30 mouse cellular contexts compared by ENCODE assay signal in genomic region chr2:44541726-44542125, GRCm38 (mm10).
DNase-seq lines count a peak whose midpoint lies in the region; ATAC-seq and TF ChIP-seq lines count a peak whose summit lies in the region.
"Had no signal": no experiment of that assay in that cellular context is flagged by ENCODE, and none has a peak within 500 bp of the region (broad histone marks: within the 10 kb centered on the region; RNA-seq: fewer than 3 reads in every experiment).

No protein-coding gene starts in this region.

- H3K4me3 ChIP-seq in kidney, adult 2 months (ENCODE audit: insufficient read depth, low read depth, low read length) = no peak overlapping the region
- H3K4me3 ChIP-seq in lung, embryonic 16.5 days (ENCODE audit: low read length) = no peak overlapping the region
- H3K4me3 ChIP-seq: embryonic facial prominence, embryonic 10.5 days; embryonic facial prominence, embryonic 13.5 days; erythroblast, embryonic 14.5 days; forebrain, embryonic 10.5 days; forebrain, embryonic 13.5 days; hindbrain, embryonic 10.5 days; hindbrain, embryonic 13.5 days had no signal

- H3K9ac ChIP-seq in lung, embryonic 16.5 days (ENCODE audit: low read length) = no peak overlapping the region
- H3K9ac ChIP-seq: embryonic facial prominence, embryonic 13.5 days; forebrain, embryonic 13.5 days; hindbrain, embryonic 13.5 days had no signal

- no peaks in the 10 kb centered on the region for H3K9me3 ChIP-seq in lung, embryonic 16.5 days (ENCODE audit: control insufficient read depth, low read length)
- H3K9me3 ChIP-seq: embryonic facial prominence, embryonic 10.5 days; embryonic facial prominence, embryonic 13.5 days; forebrain, embryonic 10.5 days; forebrain, embryonic 13.5 days; G1E; hindbrain, embryonic 10.5 days; hindbrain, embryonic 13.5 days had no signal

- H3K4me1 ChIP-seq in kidney, adult 2 months (ENCODE audit: control insufficient read depth, insufficient read depth, low read length) = peaks cover 2% of the 10 kb centered on the region; the same call in 1 of the 2 replicates
- H3K4me1 ChIP-seq in lung, embryonic 16.5 days (replicated peaks; ENCODE audit: control insufficient read depth, insufficient read depth, low read length) = 0 out of 2 replicates have a peak, but pooled peaks cover 2% of the 10 kb centered on the region
- H3K4me1 ChIP-seq: embryonic facial prominence, embryonic 10.5 days; embryonic facial prominence, embryonic 13.5 days; hindbrain, embryonic 13.5 days had no signal

- no peaks in the 10 kb centered on the region for H3K36me3 ChIP-seq in kidney, adult 2 months (ENCODE audit: control insufficient read depth, insufficient read depth, low read length)
- H3K36me3 ChIP-seq in lung, embryonic 16.5 days (ENCODE audit: control insufficient read depth, insufficient read depth, low read length) = no peaks in the 10 kb centered on the region
- H3K36me3 ChIP-seq: embryonic facial prominence, embryonic 10.5 days; embryonic facial prominence, embryonic 13.5 days; forebrain, embryonic 10.5 days; G1E; hindbrain, embryonic 10.5 days; hindbrain, embryonic 13.5 days had no signal

- no peak overlapping the region for H3K4me2 ChIP-seq in lung, embryonic 16.5 days (ENCODE audit: low read depth, low read length)
- H3K4me2 ChIP-seq: embryonic facial prominence, embryonic 13.5 days; forebrain, embryonic 13.5 days; heart, embryonic 11.5 days; hindbrain, embryonic 13.5 days had no signal

- DNase-seq in kidney, postnatal 10 days = peak; percentile 26
- no peak for DNase-seq in kidney, adult 2 months
- DNase-seq in lung, postnatal 14 days = no peak
- peak; percentile 26 for DNase-seq in lung, postnatal 10 days
- DNase-seq: adrenal gland, postnatal 10 days; adrenal gland, postnatal 36 days; B cell, adult 2 months; cerebellum, adult 11 months; cerebellum, adult 2 months; cerebellum, adult 9-11 months; cerebellum, postnatal 36 days; embryo, embryonic 11 days; gastrocnemius, postnatal 10 days; gastrocnemius, postnatal 36 days; heart, postnatal 36 days had no signal

- no peak for TF ChIP-seq CTCF in kidney, adult 2 months (conservative IDR thresholded peaks at IDR 0.05; ENCODE audit: insufficient read depth, insufficient read length, low read depth, low read length)

- 72% methylated on average over 6 of the region's 6 CpGs for WGBS in kidney, adult 2 months
- 67% methylated on average over 6 of the region's 6 CpGs for WGBS in lung, embryonic 16.5 days

- ATAC-seq in lung, embryonic 16.5 days (ENCODE audit: low read depth) = peak; percentile 87
- ATAC-seq in erythroid progenitor cell, adult 5-6 weeks (replicated peaks; ENCODE audit: low FRiP score, poor library complexity, severe bottlenecking) = no peak
- ATAC-seq: forebrain, embryonic 13.5 days; forebrain, embryonic 16.5 days; hindbrain, embryonic 16.5 days had no signal

- H3K27ac ChIP-seq in kidney, adult 2 months (ENCODE audit: insufficient read depth, low read depth, low read length) = no peak overlapping the region
- peak overlapping the region; percentile 57; the same call in 1 of the 2 replicates for H3K27ac ChIP-seq in lung, embryonic 16.5 days (ENCODE audit: low read length)
- H3K27ac ChIP-seq: embryonic facial prominence, embryonic 10.5 days; embryonic facial prominence, embryonic 13.5 days; forebrain, embryonic 10.5 days; forebrain, embryonic 13.5 days; hindbrain, embryonic 10.5 days; hindbrain, embryonic 13.5 days had no signal

- no peak for TF ChIP-seq POLR2A in kidney, adult 2 months (IDR thresholded peaks at IDR 0.05; ENCODE audit: low read depth, low read length)

- H3K27me3 ChIP-seq in kidney, adult 2 months (replicated peaks; ENCODE audit: control insufficient read depth, insufficient read depth, low read length) = no peaks in the 10 kb centered on the region
- H3K27me3 ChIP-seq in lung, embryonic 16.5 days (ENCODE audit: control insufficient read depth, insufficient read depth, low read depth, low read length) = no peaks in the 10 kb centered on the region
- H3K27me3 ChIP-seq: CH12.LX; embryonic facial prominence, embryonic 13.5 days; forebrain, embryonic 13.5 days; hindbrain, embryonic 13.5 days; Patski had no signal

Comparison
In these comparisons a context has a peak if more than half of its experiments do, and no peak if none do; other contexts are left out.
1. DNase-seq: peak in kidney, postnatal 10 days (single experiment) and lung, postnatal 10 days (single experiment); none in kidney, adult 2 months (single experiment) and lung, postnatal 14 days (single experiment).